Comparison of ENCODE assay signal across 8 mouse cellular contexts in genomic region chr7:127691221-127691989, GRCm38 (mm10). TPM values are rescaled to one million over a fixed set of nuclear protein-coding genes. Genes with fewer than 3 reads are reported as not detected.
DNase-seq lines count a peak whose midpoint lies in the region; ATAC-seq and TF ChIP-seq lines count a peak whose summit lies in the region.
"Had no signal": no experiment of that assay in that cellular context is flagged by ENCODE, and none has a peak within 500 bp of the region (broad histone marks: within the 10 kb centered on the region; RNA-seq: fewer than 3 reads in every experiment).

No protein-coding gene starts in this region.

- H3K4me3 ChIP-seq in embryonic facial prominence, embryonic 10.5 days, result peak overlapping the region; percentile 47
- H3K4me3 ChIP-seq in kidney, adult 2 months (ENCODE audit: insufficient read depth, low read depth, low read length), result peak overlapping the region; percentile 45
- peak overlapping the region in 1 of 2 experiments; percentile 2; a peak in 2 of 4 replicates for H3K4me3 ChIP-seq in liver, embryonic 14.5 days (ENCODE audit: insufficient read depth in 1 of 2, low read depth in 2 of 2, low read length in 2 of 2)
- H3K4me3 ChIP-seq in neural tube, embryonic 14.5 days (ENCODE audit: low read depth, low read length), result no peak overlapping the region

- H3K27ac ChIP-seq in embryonic facial prominence, embryonic 10.5 days (replicated peaks), result peak overlapping the region; percentile 72
- H3K27ac ChIP-seq in kidney, adult 2 months (ENCODE audit: insufficient read depth, low read depth, low read length), result peak overlapping the region; percentile 74
- H3K27ac ChIP-seq in liver, embryonic 14.5 days, result no peak overlapping the region
- H3K27ac ChIP-seq in neural tube, embryonic 14.5 days (ENCODE audit: low read depth, low read length), result peak overlapping the region; percentile 35; the same call in 1 of the 2 replicates

- no peak for TF ChIP-seq CTCF in kidney, adult 2 months (conservative IDR thresholded peaks at IDR 0.05; ENCODE audit: insufficient read depth, insufficient read length, low read depth, low read length)
- TF ChIP-seq CTCF in liver, embryonic 14.5 days (IDR thresholded peaks at IDR 0.05; ENCODE audit: low read depth), result no peak

- peaks cover 26% of the 10 kb centered on the region for H3K4me1 ChIP-seq in embryonic facial prominence, embryonic 10.5 days
- H3K4me1 ChIP-seq in kidney, adult 2 months (ENCODE audit: control insufficient read depth, insufficient read depth, low read length), result peaks cover 9% of the 10 kb centered on the region; the same call in 1 of the 2 replicates
- H3K4me1 ChIP-seq in liver, embryonic 14.5 days (replicated peaks; ENCODE audit: control insufficient read depth in 2 of 2, insufficient read depth in 2 of 2, low read length in 1 of 2), result peaks cover 0 to 14% of the 10 kb centered on the region in 2 experiments; a peak in 2 of 4 replicates
- no peaks in the 10 kb centered on the region for H3K4me1 ChIP-seq in neural tube, embryonic 14.5 days (ENCODE audit: control insufficient read depth, insufficient read depth, low read length)

- TF ChIP-seq POLR2A in kidney, adult 2 months (IDR thresholded peaks at IDR 0.05; ENCODE audit: low read depth, low read length), result no peak

- H3K9me3 ChIP-seq in embryonic facial prominence, embryonic 10.5 days, result no peaks in the 10 kb centered on the region
- no peaks in the 10 kb centered on the region for H3K9me3 ChIP-seq in liver, embryonic 14.5 days (ENCODE audit: control insufficient read depth, low read length)
- H3K9me3 ChIP-seq in neural tube, embryonic 14.5 days (ENCODE audit: control insufficient read depth, low read length), result no peaks in the 10 kb centered on the region

- WGBS in embryonic facial prominence, embryonic 10.5 days, result 3% methylated on average over 15 of the region's 15 CpGs
- 15% methylated on average over 15 of the region's 15 CpGs for WGBS in kidney, adult 2 months
- WGBS in liver, embryonic 14.5 days (ENCODE audit: insufficient replicate concordance), result 28% methylated on average over 15 of the region's 15 CpGs
- WGBS in neural tube, embryonic 14.5 days, result 4% methylated on average over 15 of the region's 15 CpGs

- ATAC-seq in liver, embryonic 14.5 days (ENCODE audit: insufficient read depth), result no peak
- ATAC-seq in neural tube, embryonic 14.5 days (ENCODE audit: low read depth), result peak; percentile 56

- H3K9ac ChIP-seq in liver, embryonic 14.5 days (replicated peaks), result no peak overlapping the region
- H3K9ac ChIP-seq in neural tube, embryonic 14.5 days (replicated peaks; ENCODE audit: low read depth, low read length), result peak overlapping the region; percentile 37; the same call in 1 of the 2 replicates

- peak overlapping the region; percentile 51 for H3K4me2 ChIP-seq in liver, embryonic 14.5 days (ENCODE audit: low read depth)
- peak overlapping the region; percentile 28; the same call in 1 of the 2 replicates for H3K4me2 ChIP-seq in neural tube, embryonic 14.5 days (ENCODE audit: low read depth, low read length)

- peaks cover 34% of the 10 kb centered on the region for H3K36me3 ChIP-seq in embryonic facial prominence, embryonic 10.5 days (replicated peaks)
- no peaks in the 10 kb centered on the region for H3K36me3 ChIP-seq in kidney, adult 2 months (ENCODE audit: control insufficient read depth, insufficient read depth, low read length)
- no peaks in the 10 kb centered on the region for H3K36me3 ChIP-seq in liver, embryonic 14.5 days (replicated peaks; ENCODE audit: control insufficient read depth, insufficient read depth, low read depth)
- no peaks in the 10 kb centered on the region for H3K36me3 ChIP-seq in neural tube, embryonic 14.5 days (ENCODE audit: control insufficient read depth, insufficient read depth, low read length)

- TF ChIP-seq EP300 in liver, embryonic 14.5 days (IDR thresholded peaks at IDR 0.05; ENCODE audit: low read depth), result no peak

- H3K27me3 ChIP-seq in embryonic facial prominence, embryonic 10.5 days (replicated peaks; ENCODE audit: low read depth, poor library complexity, severe bottlenecking), result no peaks in the 10 kb centered on the region
- H3K27me3 ChIP-seq in kidney, adult 2 months (replicated peaks; ENCODE audit: control insufficient read depth, insufficient read depth, low read length), result no peaks in the 10 kb centered on the region
- H3K27me3 ChIP-seq in liver, embryonic 14.5 days (ENCODE audit: control insufficient read depth, insufficient read depth, low read length), result no peaks in the 10 kb centered on the region
- no peaks in the 10 kb centered on the region for H3K27me3 ChIP-seq in neural tube, embryonic 14.5 days (ENCODE audit: control insufficient read depth, insufficient read depth, low read length)

- DNase-seq in adrenal gland, postnatal 25 days, result peak; percentile 80
- DNase-seq in embryonic facial prominence, embryonic 10.5 days (ENCODE audit: low spot score), result peak; percentile 73
- DNase-seq in heart, adult 8-10 months (ENCODE audit: low spot score), result peak; percentile 88
- DNase-seq in kidney, adult 2 months, result peak; percentile 77
- DNase-seq in liver, embryonic 14.5 days (ENCODE audit: low read depth in 3 of 3, low spot score in 3 of 3), result no peak
- peak; percentile 80 for DNase-seq in yolk sac, embryonic 10.5 days (ENCODE audit: low spot score)

RNA-seq across cellular contexts. Expression of gene Bcl7c, which starts 17.3 kb away (rescaled TPM):
- total RNA-seq in adrenal gland, postnatal 25 days (2021), result 64.9 and 114 TPM in 2 replicates
- polyA plus RNA-seq in embryonic facial prominence, embryonic 10.5 days (2016; fragmentation: Nextera tagmentation; extraction: Ambion mirVana), result 60.2 and 70.0 TPM in 2 replicates
- total RNA-seq in heart, adult 8-10 months (2022), result 10 to 100 TPM; 37.6 to 44.6 (median 41.4) TPM
- 24.5 and 25.9 TPM in 2 replicates for polyA plus RNA-seq in kidney, adult 2 months (2012; rRNA removed)
- polyA plus RNA-seq in liver, embryonic 14.5 days (2012; rRNA removed), result 11.6 and 12.5 TPM in 2 replicates
- polyA plus RNA-seq in liver, embryonic 14.5 days (2014; fragmentation: Nextera tagmentation; extraction: Ambion mirVana), result 21.7 and 27.9 TPM in 2 replicates
- polyA plus RNA-seq in neural tube, embryonic 14.5 days (2014; fragmentation: Nextera tagmentation; extraction: Ambion mirVana), result 36.0 and 45.7 TPM in 2 replicates

RNA-seq across cellular contexts. Expression of gene Ctf1, which starts 21.1 kb away (rescaled TPM):
- 2.5 and 2.6 TPM in 2 replicates for total RNA-seq in adrenal gland, postnatal 25 days (2021)
- polyA plus RNA-seq in embryonic facial prominence, embryonic 10.5 days (2016; fragmentation: Nextera tagmentation; extraction: Ambion mirVana), result 9.4 and 10.7 TPM in 2 replicates
- 10 to 100 TPM in 3 of 4 experiments, 1 to 10 TPM in 1; 9.4 to 12.3 (median 10.2) TPM for total RNA-seq in heart, adult 8-10 months (2022)
- polyA plus RNA-seq in kidney, adult 2 months (2012; rRNA removed), result 19.4 and 20.6 TPM in 2 replicates
- 2.6 and 4.3 TPM in 2 replicates for polyA plus RNA-seq in liver, embryonic 14.5 days (2012; rRNA removed)
- polyA plus RNA-seq in liver, embryonic 14.5 days (2014; fragmentation: Nextera tagmentation; extraction: Ambion mirVana), result 1.7 and 2.5 TPM in 2 replicates
- polyA plus RNA-seq in neural tube, embryonic 14.5 days (2014; fragmentation: Nextera tagmentation; extraction: Ambion mirVana), result 2.7 and 3.6 TPM in 2 replicates

RNA-seq across cellular contexts. Expression of gene Ctf2, which starts 40.6 kb away (rescaled TPM):
- not detected in 2 replicates for total RNA-seq in adrenal gland, postnatal 25 days (2021)
- polyA plus RNA-seq in embryonic facial prominence, embryonic 10.5 days (2016; fragmentation: Nextera tagmentation; extraction: Ambion mirVana), result 0.19 TPM in 2 replicates
- not detected for total RNA-seq in heart, adult 8-10 months (2022)
- not detected in 2 replicates for polyA plus RNA-seq in kidney, adult 2 months (2012; rRNA removed)
- polyA plus RNA-seq in liver, embryonic 14.5 days (2012; rRNA removed), result not detected in 2 replicates
- polyA plus RNA-seq in liver, embryonic 14.5 days (2014; fragmentation: Nextera tagmentation; extraction: Ambion mirVana), result 0.05 and 0.15 TPM in 2 replicates
- 0.27 TPM in 1 of 2 replicates, not detected in the other for polyA plus RNA-seq in neural tube, embryonic 14.5 days (2014; fragmentation: Nextera tagmentation; extraction: Ambion mirVana)
- polyA plus RNA-seq: gonadal fat pad, adult 2 months had no signal

RNA-seq across cellular contexts. Expression of gene Fbxl19, which starts 52.9 kb away (rescaled TPM):
- total RNA-seq in adrenal gland, postnatal 25 days (2021), result 18.3 and 18.5 TPM in 2 replicates
- polyA plus RNA-seq in embryonic facial prominence, embryonic 10.5 days (2016; fragmentation: Nextera tagmentation; extraction: Ambion mirVana), result 8.9 and 9.0 TPM in 2 replicates
- 1 to 10 TPM; 1.9 to 4.9 (median 3.2) TPM for total RNA-seq in heart, adult 8-10 months (2022)
- 14.6 and 20.8 TPM in 2 replicates for polyA plus RNA-seq in kidney, adult 2 months (2012; rRNA removed)
- 10.8 and 11.3 TPM in 2 replicates for polyA plus RNA-seq in liver, embryonic 14.5 days (2012; rRNA removed)
- polyA plus RNA-seq in liver, embryonic 14.5 days (2014; fragmentation: Nextera tagmentation; extraction: Ambion mirVana), result 0.85 and 1.1 TPM in 2 replicates
- polyA plus RNA-seq in neural tube, embryonic 14.5 days (2014; fragmentation: Nextera tagmentation; extraction: Ambion mirVana), result 6.5 and 9.1 TPM in 2 replicates

Comparison
In these comparisons a context has a peak if more than half of its experiments do, and no peak if none do; other contexts are left out.
1. DNase-seq: peak in adrenal gland, postnatal 25 days (single experiment), embryonic facial prominence, embryonic 10.5 days (single experiment), heart, adult 8-10 months (single experiment), kidney, adult 2 months (single experiment) and yolk sac, embryonic 10.5 days (single experiment); none in liver, embryonic 14.5 days (0 of 3).